Mouse (Mus musculus) CH12.LX (cell line): Measurements from ENCODE around the gene Slx1b. TPM values are rescaled to one million over a fixed set of nuclear protein-coding genes. Genes with fewer than 3 reads are reported as not detected.
A peak's percentile ranks its signal among the peaks of the same experiment; 100 is the strongest.

Source experiments
- DNase-seq: peaks from one replicate; pipeline ENCODE4 v3.0.0-alpha.2; 2013; ENCODE audit errors: extremely low read depth
- H3K27ac ChIP-seq: 2 replicates; pipeline ENCODE4 v1.5.1; 2012; ENCODE audit warnings: low read depth, mild to moderate bottlenecking, control low read depth, moderate library complexity; ENCODE audit not compliant: insufficient read depth
- H3K27me3 ChIP-seq: replicated peaks from 2 replicates; pipeline ENCODE3; 2012; ENCODE audit warnings: inconsistent platforms
- H3K36me3 ChIP-seq, 2 experiments: replicated peaks in 1 of 2; 2 replicates each; pipeline versions ENCODE3 to v1.6.1; 2012; ENCODE audit warnings: inconsistent platforms in 1 of 2, low read length in 1 of 2, mild to moderate bottlenecking in 1 of 2, mixed read lengths in 1 of 2, moderate library complexity in 1 of 2; ENCODE audit not compliant: control insufficient read depth in 1 of 2, insufficient read depth in 1 of 2
- H3K4me1 ChIP-seq, 2 experiments: 2 replicates each; pipeline ENCODE4 v1.6.1; 2012; ENCODE audit warnings: inconsistent platforms in 1 of 2, moderate library complexity in 1 of 2; ENCODE audit not compliant: insufficient read depth in 2 of 2, control insufficient read depth in 1 of 2
- H3K4me2 ChIP-seq: 2 replicates; pipeline ENCODE4 v1.6.1; 2012; ENCODE audit warnings: low read depth, mild to moderate bottlenecking, control low read depth; ENCODE audit not compliant: poor library complexity, insufficient read depth, severe bottlenecking
- H3K4me3 ChIP-seq, 3 experiments: fragments of 150-350 bp in 1 of 3; sonication (generic) in 1 of 3; replicated peaks in 1 of 3; 2 replicates each; pipeline versions ENCODE3 to v1.5.1; 2011 to 2012; ENCODE audit warnings: low read depth in 2 of 3, low read length in 2 of 3, mild to moderate bottlenecking in 2 of 3, moderate library complexity in 2 of 3, control low read depth in 1 of 3, improper control_type of control experiment in 1 of 3, inconsistent platforms in 1 of 3, mixed read lengths in 1 of 3; ENCODE audit not compliant: poor library complexity in 1 of 3
- H3K79me2 ChIP-seq: replicated peaks from 2 replicates; pipeline ENCODE4 v1.6.1; 2012; ENCODE audit warnings: mild to moderate bottlenecking, moderate library complexity; ENCODE audit not compliant: control insufficient read depth, poor library complexity, insufficient read depth, severe bottlenecking; ENCODE audit errors: extremely low read depth
- H3K9ac ChIP-seq: 2 replicates; pipeline ENCODE4 v1.6.1; 2012; ENCODE audit warnings: low read depth, mild to moderate bottlenecking, control low read depth, moderate library complexity; ENCODE audit not compliant: insufficient read depth
- H3K9me3 ChIP-seq: replicated peaks from 2 replicates; pipeline ENCODE3; 2012; ENCODE audit warnings: low read length, inconsistent platforms, mixed read lengths
- CHD1 ChIP-seq: IDR thresholded peaks from 2 replicates; pipeline ENCODE4 v1.6.1; 2012; ENCODE audit warnings: low read depth, low read length, improper control_type of control experiment, inconsistent platforms
- CHD2 ChIP-seq: IDR thresholded peaks from 2 replicates; pipeline ENCODE4 v1.6.1; 2011; ENCODE audit warnings: low read length, improper control_type of control experiment
- CTCF ChIP-seq, 2 experiments: IDR thresholded peaks in 1 of 2; conservative IDR thresholded peaks in 1 of 2; 2 replicates each; pipeline ENCODE4 v1.5.1; 2011 to 2012; ENCODE audit warnings: low read depth in 2 of 2, low read length in 2 of 2, improper control_type of control experiment in 1 of 2, inconsistent platforms in 1 of 2, mild to moderate bottlenecking in 1 of 2, moderate library complexity in 1 of 2
- E2F4 ChIP-seq: IDR thresholded peaks from 2 replicates; pipeline ENCODE4 v1.6.1; 2011; ENCODE audit warnings: low read depth, low read length, improper control_type of control experiment; ENCODE audit not compliant: insufficient replicate concordance
- ELF1 ChIP-seq: IDR thresholded peaks from 2 replicates; pipeline ENCODE4 v1.6.1; 2014; ENCODE audit warnings: low read depth, mild to moderate bottlenecking, inconsistent platforms, low read length, improper control_type of control experiment
- EP300 ChIP-seq: IDR thresholded peaks from 2 replicates; pipeline ENCODE4 v1.6.1; 2011; ENCODE audit warnings: low read length, improper control_type of control experiment
- ETS1 ChIP-seq: conservative IDR thresholded peaks from 2 replicates; pipeline ENCODE4 v1.6.1; 2012; ENCODE audit warnings: low read depth, mild to moderate bottlenecking, inconsistent platforms, low read length, improper control_type of control experiment, moderate library complexity
- GABPA ChIP-seq: IDR thresholded peaks from 2 replicates; pipeline ENCODE4 v1.6.1; 2012; ENCODE audit warnings: low read depth, low read length, improper control_type of control experiment, inconsistent platforms; ENCODE audit not compliant: insufficient replicate concordance
- HCFC1 ChIP-seq: IDR thresholded peaks from 2 replicates; pipeline ENCODE4 v1.6.1; 2012; ENCODE audit warnings: low read depth, mild to moderate bottlenecking, inconsistent platforms, low read length, improper control_type of control experiment
- IRF4 ChIP-seq: IDR thresholded peaks from 2 replicates; pipeline ENCODE4 v1.6.1; 2014; ENCODE audit warnings: low read depth, mild to moderate bottlenecking, inconsistent platforms, low read length, improper control_type of control experiment
- JUN ChIP-seq: IDR thresholded peaks from 2 replicates; pipeline ENCODE4 v1.6.1; 2011; ENCODE audit warnings: low read depth, mild to moderate bottlenecking, low read length, improper control_type of control experiment, moderate library complexity; ENCODE audit not compliant: insufficient read depth
- JUND ChIP-seq: conservative IDR thresholded peaks from 2 replicates; pipeline ENCODE4 v1.6.1; 2011; ENCODE audit warnings: low read depth, low read length, improper control_type of control experiment
- KAT2A ChIP-seq: IDR thresholded peaks from 2 replicates; pipeline ENCODE4 v1.6.1; 2012; ENCODE audit warnings: low read length, improper control_type of control experiment, inconsistent platforms; ENCODE audit not compliant: insufficient replicate concordance
- MAX ChIP-seq: IDR thresholded peaks from 2 replicates; pipeline ENCODE4 v1.6.1; 2011; ENCODE audit warnings: low read length, improper control_type of control experiment
- MEF2A ChIP-seq: IDR thresholded peaks from 2 replicates; pipeline ENCODE4 v1.6.1; 2014; ENCODE audit warnings: low read depth, mild to moderate bottlenecking, inconsistent platforms, low read length, improper control_type of control experiment, borderline replicate concordance
- MYC ChIP-seq: IDR thresholded peaks from 2 replicates; pipeline ENCODE4 v1.6.1; 2011; ENCODE audit warnings: low read depth, mild to moderate bottlenecking, improper control_type of control experiment, low read length
- NELFE ChIP-seq: IDR thresholded peaks from 2 replicates; pipeline ENCODE4 v1.6.1; 2011; ENCODE audit warnings: low read depth, low read length, improper control_type of control experiment
- NRF1 ChIP-seq: IDR thresholded peaks from 2 replicates; pipeline ENCODE4 v1.6.1; 2014; ENCODE audit warnings: low read depth, mild to moderate bottlenecking, inconsistent platforms, low read length, improper control_type of control experiment, moderate library complexity
- PAX5 ChIP-seq: IDR thresholded peaks from 2 replicates; pipeline ENCODE4 v1.6.1; 2012; ENCODE audit warnings: low read length, inconsistent platforms, mixed read lengths
- POLR2A ChIP-seq: IDR thresholded peaks from 2 replicates; pipeline ENCODE4 v1.6.1; 2011; ENCODE audit warnings: low read depth, mild to moderate bottlenecking, improper control_type of control experiment, low read length
- POLR2AphosphoS2 ChIP-seq: IDR thresholded peaks from 2 replicates; pipeline ENCODE4 v1.6.1; 2011; ENCODE audit warnings: low read depth, low read length, improper control_type of control experiment
- RAD21 ChIP-seq: IDR thresholded peaks from 2 replicates; pipeline ENCODE4 v1.6.1; 2011; ENCODE audit warnings: low read depth, mild to moderate bottlenecking, low read length, improper control_type of control experiment, moderate library complexity
- SIN3A ChIP-seq: IDR thresholded peaks from 2 replicates; pipeline ENCODE4 v1.6.1; 2012; ENCODE audit warnings: low read length, improper control_type of control experiment, inconsistent platforms
- SMC3 ChIP-seq: IDR thresholded peaks from 2 replicates; pipeline ENCODE4 v1.6.1; 2011; ENCODE audit warnings: low read depth, low read length, improper control_type of control experiment
- TCF12 ChIP-seq: IDR thresholded peaks from 2 replicates; pipeline ENCODE4 v1.6.1; 2014; ENCODE audit warnings: low read depth, mild to moderate bottlenecking, inconsistent platforms, low read length, improper control_type of control experiment
- UBTF ChIP-seq: IDR thresholded peaks from 2 replicates; pipeline ENCODE4 v1.6.1; 2012; ENCODE audit warnings: low read depth, mild to moderate bottlenecking, inconsistent platforms, low read length, improper control_type of control experiment, moderate library complexity
- USF1 ChIP-seq: IDR thresholded peaks from 2 replicates; pipeline ENCODE4 v1.6.1; 2014; ENCODE audit warnings: low read depth, mild to moderate bottlenecking, inconsistent platforms, low read length, improper control_type of control experiment
- USF2 ChIP-seq: conservative IDR thresholded peaks from 2 replicates; pipeline ENCODE4 v1.6.1; 2011; ENCODE audit warnings: low read depth, low read length, improper control_type of control experiment
- ZC3H11A ChIP-seq: IDR thresholded peaks from 2 replicates; pipeline ENCODE4 v1.6.1; 2012; ENCODE audit warnings: low read depth, mild to moderate bottlenecking, inconsistent platforms, low read length, improper control_type of control experiment
- ZKSCAN1 ChIP-seq: IDR thresholded peaks from 2 replicates; pipeline ENCODE4 v1.6.1; 2012; ENCODE audit warnings: low read depth, inconsistent platforms, low read length, improper control_type of control experiment, borderline replicate concordance
- ZMIZ1 ChIP-seq: IDR thresholded peaks from 2 replicates; pipeline ENCODE4 v1.6.1; 2012; ENCODE audit warnings: low read depth, mild to moderate bottlenecking, inconsistent platforms, low read length, improper control_type of control experiment
- dilution Hi-C: fragments of 300-500 bp; cut with MboI; formaldehyde crosslinking; loops from 2 replicates; pipeline ENCODE4 v1.14.3; 2020; ENCODE audit warnings: low sequenced_read_pairs; ENCODE audit not compliant: extremely low pct_unique_long_range_greater_than_20kb, extremely low pct_ligation_motif_present
- in situ Hi-C: fragments of 300-500 bp; cut with MboI; formaldehyde crosslinking; loops from 3 replicates; pipeline ENCODE4 v1.14.3; 2019; ENCODE audit warnings: low sequenced_read_pairs, low pct_ligation_motif_present, low pct_unique_long_range_greater_than_20kb, mixed read lengths
- polyA plus RNA-seq: library from polyadenylated mRNA; unstranded; fragments of >175 nt; gene quantifications from 2 replicates; pipeline ENCODE4 v1.2.1, GENCODE M21; 2012; ENCODE audit warnings: low read depth; ENCODE audit not compliant: insufficient read length
- total RNA-seq, 2 experiments: library from RNA; depleted of rRNA; stranded (reverse); fragments of 300-350 nt in 1 of 2; fragments of >200 nt in 1 of 2; gene quantifications; 2 replicates each; pipeline ENCODE4 v1.2.3; 2012 to 2014

Gene Slx1b
- total and polyA plus RNA-seq, 3 experiments, result 4.7 to 8.3 (median 5.6) TPM

GRCm38 (mm10) chr7:126650852-126651251, 44.7 kb downstream of the Slx1b start:
- Histone ChIP-seq H3K4me3 (no peak overlapping the region), H3K79me2 (peaks cover 5% of the 10 kb centered on the region), H3K27ac (no peak overlapping the region), H3K4me1 (peaks cover 9 to 64% of the 10 kb centered on the region in 2 experiments), H3K36me3 (peaks cover 0 to 17% of the 10 kb centered on the region in 2 experiments), H3K4me2 (no peak overlapping the region), H3K9me3 (no peaks in the 10 kb centered on the region), H3K27me3 (no peaks in the 10 kb centered on the region), H3K9ac (no peak overlapping the region)
- in situ Hi-C loops (no loop called here), dilution Hi-C loops (no loop called here)
- no peak for TF ChIP-seq POLR2A
- no peak for TF ChIP-seq POLR2AphosphoS2
- no peak for TF ChIP-seq ETS1
- TF ChIP-seq HCFC1, result no peak
- no peak for TF ChIP-seq SIN3A
- no peak for TF ChIP-seq MYC
- no peak for TF ChIP-seq CTCF (conservative IDR thresholded peaks at IDR 0.05 in 1 of 2, IDR thresholded peaks at IDR 0.05 in 1 of 2; ENCODE audit: low read depth in 2 of 2, low read length in 2 of 2)
- TF ChIP-seq KAT2A, result no peak
- no peak for TF ChIP-seq RAD21
- TF ChIP-seq JUND, result no peak
- no peak for TF ChIP-seq ELF1
- no peak for TF ChIP-seq NRF1
- TF ChIP-seq ZMIZ1, result no peak
- DNase-seq, result no peak

GRCm38 (mm10) chr7:126649231-126650051, 46.1 kb downstream of the Slx1b start, which contains the start of gene Sgf29:
Gene Sgf29, plus strand, starts transcription at chr7:126649309.
- H3K79me2 ChIP-seq, result peaks cover 5% of the 10 kb centered on the region
- peak within 1 kb of the TSS; percentile 83 for H3K27ac ChIP-seq
- H3K9me3 ChIP-seq, result no peaks in the 10 kb centered on the region
- peak within 1 kb of the TSS; percentile 95 for H3K4me2 ChIP-seq
- peak within 1 kb of the TSS; percentile 65 to 70 (median 66) for H3K4me3 ChIP-seq
- in situ Hi-C loops, result loop anchor here (10.0 kb wide), 1 partner anchor 465 kb away; no protein-coding TSS in a partner anchor
- dilution Hi-C loops, result no loop called here
- peak within 1 kb of the TSS; percentile 61 for H3K9ac ChIP-seq
- no peaks in the 10 kb centered on the region for H3K27me3 ChIP-seq
- H3K4me1 ChIP-seq, result peaks cover 9 to 66% of the 10 kb centered on the region in 2 experiments
- H3K36me3 ChIP-seq, result peaks cover 0 to 15% of the 10 kb centered on the region in 2 experiments
- DNase-seq, result peak; percentile 91
- peak; percentile 87; the same call in 1 of the 2 replicates for TF ChIP-seq E2F4
- TF ChIP-seq PAX5, result no peak
- TF ChIP-seq MEF2A, result peak; percentile 58; the same call in 1 of the 2 replicates
- no peak for TF ChIP-seq USF1
- peak; percentile 64; the same call in 1 of the 2 replicates for TF ChIP-seq GABPA
- TF ChIP-seq HCFC1, result peak; percentile 99
- TF ChIP-seq ZKSCAN1, result no peak
- TF ChIP-seq POLR2A, result peak; percentile 99
- TF ChIP-seq CHD2, result peak; percentile 72; the same call in 1 of the 2 replicates
- peak; percentile 58 for TF ChIP-seq IRF4
- TF ChIP-seq JUN, result peak; percentile 10; the same call in 1 of the 2 replicates
- peak; percentile 96 for TF ChIP-seq SIN3A
- TF ChIP-seq NELFE, result peak; percentile 98
- TF ChIP-seq TCF12, result peak; percentile 88
- no peak for TF ChIP-seq EP300
- TF ChIP-seq USF2, result no peak
- peak; percentile 44; the same call in 1 of the 2 replicates for TF ChIP-seq ETS1
- peak; percentile 96 for TF ChIP-seq MAX
- TF ChIP-seq CHD1, result 0 out of 2 replicates have a peak, but pooled peaks have one; percentile 46
- peak; percentile 98 for TF ChIP-seq POLR2AphosphoS2
- TF ChIP-seq SMC3, result no peak
- TF ChIP-seq ELF1, result peak; percentile 63; the same call in 1 of the 2 replicates
- no peak for TF ChIP-seq ZC3H11A
- no peak for TF ChIP-seq RAD21
- no peak for TF ChIP-seq UBTF
